Mouse (Mus musculus): Measurements from ENCODE around the gene Adamts9. TPM values are rescaled to one million over a fixed set of nuclear protein-coding genes. Genes with fewer than 3 reads are reported as not detected.

Adamts9 gene
- total RNA-seq, 2 experiments from 2014 or later = 11.6 to 13.9 TPM

- DNase-seq = no peak
Observed at GRCm38 (mm10) chr6:92860285-92860912, 82.9 kb downstream of the Adamts9 start.

- DNase-seq = peak; percentile 35 to 37
Observed at GRCm38 (mm10) chr6:92858721-92859510, 84.4 kb downstream of the Adamts9 start.

GRCm38 (mm10) chr6:92857761-92858160, 85.5 kb downstream of the Adamts9 start:
- DNase-seq = no peak

- DNase-seq = no peak
Observed at GRCm38 (mm10) chr6:92854873-92855272, 88.4 kb downstream of the Adamts9 start.

GRCm38 (mm10) chr6:92850250-92850649, 93.0 kb downstream of the Adamts9 start:
- DNase-seq = peak; percentile 91 to 96

GRCm38 (mm10) chr6:92849208-92849607, 94.1 kb downstream of the Adamts9 start:
- peak; percentile 32 to 49 for DNase-seq

GRCm38 (mm10) chr6:92846614-92847013, 96.7 kb downstream of the Adamts9 start:
- DNase-seq = peak in 1 of 2 experiments; percentile 35

- DNase-seq = peak; percentile 22 to 47
Observed at GRCm38 (mm10) chr6:92845898-92846297, 97.4 kb downstream of the Adamts9 start.

- DNase-seq = no peak
Observed at GRCm38 (mm10) chr6:92843474-92843873, 99.8 kb downstream of the Adamts9 start.

GRCm38 (mm10) chr6:92842000-92842399, 101.3 kb downstream of the Adamts9 start:
- no peak for DNase-seq

- no peak for DNase-seq
Observed at GRCm38 (mm10) chr6:92831106-92831505, 112.2 kb downstream of the Adamts9 start.

- no peak for DNase-seq
Observed at GRCm38 (mm10) chr6:92829148-92829547, 114.1 kb downstream of the Adamts9 start.

- peak; percentile 46 to 48 for DNase-seq
Observed at GRCm38 (mm10) chr6:92827360-92827759, 115.9 kb downstream of the Adamts9 start.

GRCm38 (mm10) chr6:92826561-92826960, 116.7 kb downstream of the Adamts9 start:
- DNase-seq = no peak

GRCm38 (mm10) chr6:92823991-92824390, 119.3 kb downstream of the Adamts9 start:
- DNase-seq = no peak

GRCm38 (mm10) chr6:92822006-92822405, 121.3 kb downstream of the Adamts9 start:
- no peak for DNase-seq

- DNase-seq = no peak
Observed at GRCm38 (mm10) chr6:92821606-92822005, 121.7 kb downstream of the Adamts9 start.

GRCm38 (mm10) chr6:92817661-92818060, 125.6 kb downstream of the Adamts9 start:
- no peak for DNase-seq

- DNase-seq = peak in 1 of 2 experiments; percentile 19
Observed at GRCm38 (mm10) chr6:92816311-92816751, 127.0 kb downstream of the Adamts9 start, which contains the start of gene A730049H05Rik. A730049H05Rik (plus strand) TSS chr6:92816478.

GRCm38 (mm10) chr6:92812702-92813370, 130.5 kb downstream of the Adamts9 start:
- DNase-seq = peak; percentile 64 to 76

GRCm38 (mm10) chr6:92811566-92811965, 131.7 kb downstream of the Adamts9 start:
- no peak for DNase-seq

GRCm38 (mm10) chr6:92810628-92811027, 132.7 kb downstream of the Adamts9 start:
- no peak for DNase-seq

- no peak for DNase-seq
Observed at GRCm38 (mm10) chr6:92809818-92810217, 133.5 kb downstream of the Adamts9 start.
